Mouse (Mus musculus) urinary bladder, postnatal 14 days (tissue): Measurements from ENCODE around the gene Scube1.
A peak's percentile ranks its signal among the peaks of the same experiment; 100 is the strongest.

Experiments used
- DNase-seq: peaks from one replicate; pipeline ENCODE4 v3.0.0; 2021; ENCODE audit warnings: low spot score

Gene Scube1

GRCm38 (mm10) chr15:83565434-83565833, 159.4 kb downstream of the Scube1 start:
- DNase-seq: peak; percentile 79

GRCm38 (mm10) chr15:83563857-83564651, 160.8 kb downstream of the Scube1 start:
- peak; percentile 67 for DNase-seq

DNA sequence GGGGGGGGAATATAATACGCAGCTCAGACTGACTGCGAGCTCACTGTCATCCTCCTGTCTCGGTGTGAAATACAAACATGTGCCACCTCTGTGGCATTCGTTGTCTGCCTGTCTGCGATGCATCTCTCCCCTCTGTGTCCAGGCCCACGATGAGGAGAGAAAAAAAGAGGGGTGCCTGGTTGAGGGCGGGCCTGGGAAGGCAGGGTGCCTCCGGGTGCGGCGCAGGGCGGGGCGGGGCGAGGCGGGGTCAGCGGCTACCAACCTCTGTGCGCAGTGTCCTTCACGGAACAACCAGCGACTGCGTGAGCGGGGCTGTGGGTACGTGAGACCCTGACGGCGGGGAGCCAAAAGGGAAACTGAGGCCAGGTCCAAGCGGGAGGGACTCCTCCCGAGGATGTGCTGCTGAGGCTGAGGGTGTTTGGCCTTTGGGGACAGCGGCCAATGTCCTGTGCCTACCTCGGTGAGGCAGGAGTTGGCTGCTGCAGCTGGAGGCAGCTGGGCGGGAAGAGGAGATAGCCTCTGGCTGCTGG, 161.4 kb downstream of the Scube1 start, which contains the start of the genes Tspo and Mcat:
Gene Tspo (plus strand): TSS at position 266 of the 530 bp plus-strand sequence.
Gene Mcat (minus strand): TSS at position 461 of the 530 bp plus-strand sequence.
- DNase-seq: peak; percentile 76

GRCm38 (mm10) chr15:83562626-83563270, 162.1 kb downstream of the Scube1 start:
- peak; percentile 91 for DNase-seq

DNA sequence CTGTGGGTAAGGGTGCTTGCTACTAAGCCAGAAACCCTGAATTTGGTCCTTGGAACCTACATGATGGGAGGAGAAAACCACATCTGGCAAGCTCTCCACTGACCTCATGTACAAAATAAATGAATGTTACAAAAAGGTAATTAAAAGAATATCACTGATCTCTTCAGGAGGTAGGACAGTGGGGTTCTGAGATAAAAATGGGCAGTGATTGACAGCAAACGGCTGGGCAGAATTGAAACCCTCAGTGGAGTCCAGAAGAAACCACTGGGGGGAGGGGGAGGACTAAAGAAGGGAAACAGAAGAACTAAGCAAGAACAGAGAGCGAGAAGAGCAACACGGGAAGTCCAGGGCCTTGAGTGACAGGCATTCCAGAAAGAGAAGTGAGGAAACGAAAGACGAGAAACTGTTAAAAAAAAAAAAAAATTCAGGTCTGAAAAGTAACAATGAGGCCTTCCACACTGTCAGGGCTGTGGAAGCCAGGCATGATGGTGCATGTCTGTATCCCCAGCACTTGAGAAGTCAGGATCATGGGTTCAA, 163.8 kb downstream of the Scube1 start:
- no peak for DNase-seq

DNA sequence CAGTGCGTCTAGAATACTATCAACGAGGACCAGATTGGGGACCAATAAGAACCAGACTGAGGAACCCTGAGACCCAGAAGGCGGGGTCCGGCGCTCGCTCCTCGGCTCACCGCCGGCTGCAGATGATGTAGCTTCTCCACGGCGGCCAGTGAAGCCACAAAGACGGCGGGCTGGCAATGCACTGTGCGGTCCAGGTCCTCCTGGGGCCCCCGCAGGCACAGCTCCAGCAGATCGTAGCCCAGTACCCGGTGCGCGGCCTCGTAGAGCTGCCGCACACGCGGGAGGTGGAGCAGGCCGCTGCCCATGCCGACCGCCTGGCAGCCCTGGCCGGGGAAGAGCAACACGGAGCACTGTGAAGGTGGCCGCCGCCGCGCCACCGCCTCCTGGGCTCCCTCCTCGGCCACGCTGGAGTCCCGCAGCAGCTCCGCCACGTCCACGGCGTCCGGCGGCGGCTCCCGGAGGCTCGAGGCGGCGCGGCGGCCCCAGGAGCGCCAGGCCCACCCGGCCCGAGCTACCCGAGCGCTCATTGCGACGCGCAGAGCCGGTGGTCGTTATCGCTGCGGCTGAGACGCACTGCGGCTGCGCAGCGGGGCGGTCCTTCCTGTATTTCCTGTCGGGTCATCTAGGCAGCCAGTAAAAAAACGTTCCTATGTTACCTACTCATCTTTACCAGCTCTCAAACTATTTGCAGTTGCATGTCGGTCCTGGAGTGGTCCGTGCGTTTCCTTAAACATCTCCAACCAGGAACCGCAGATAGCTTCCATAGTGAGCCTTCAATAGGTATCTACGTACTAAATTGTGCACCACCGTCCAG, 169.5 kb downstream of the Scube1 start:
- peak; percentile 87 for DNase-seq
